Mouse (Mus musculus): ENCODE measurements at regions not wholly inside any gene's neighbourhood (a gene's known extent, or its start where the extent isn't known, plus 50 kb on each side); places are given as distances from the start of the nearest gene placed in this dataset.

DNA sequence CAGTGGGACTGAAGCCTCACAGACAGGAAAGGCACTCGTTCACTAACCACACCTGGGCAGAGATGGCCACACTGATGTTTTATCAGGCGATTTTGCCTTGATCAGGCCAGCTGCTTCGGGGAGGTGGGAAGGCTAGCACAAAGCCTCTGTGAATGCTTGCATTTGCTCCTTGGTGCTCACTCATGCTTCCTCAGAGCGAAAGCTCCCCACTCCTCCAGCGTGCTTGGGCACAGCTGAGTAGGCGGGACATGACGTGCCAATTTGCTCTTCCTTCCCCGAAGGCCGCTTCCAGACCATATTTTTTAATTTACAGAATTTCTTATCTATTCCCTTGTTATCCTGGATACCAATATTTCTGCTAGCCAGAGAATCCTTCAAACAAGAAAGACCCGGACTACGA, 172.8 kb upstream of the Gjb5 start:
- no peak for TF ChIP-seq CTCF (IDR thresholded peaks at IDR 0.05; ENCODE audit: borderline replicate concordance, extremely low read depth, insufficient read depth, insufficient read length)
- no peak for TF ChIP-seq POLR2A (IDR thresholded peaks at IDR 0.05; ENCODE audit: borderline replicate concordance, extremely low read depth, insufficient read depth, insufficient read length, poor library complexity, severe bottlenecking)
